ENCODE assay signal across 8 mouse cellular contexts in the genomic region with DNA sequence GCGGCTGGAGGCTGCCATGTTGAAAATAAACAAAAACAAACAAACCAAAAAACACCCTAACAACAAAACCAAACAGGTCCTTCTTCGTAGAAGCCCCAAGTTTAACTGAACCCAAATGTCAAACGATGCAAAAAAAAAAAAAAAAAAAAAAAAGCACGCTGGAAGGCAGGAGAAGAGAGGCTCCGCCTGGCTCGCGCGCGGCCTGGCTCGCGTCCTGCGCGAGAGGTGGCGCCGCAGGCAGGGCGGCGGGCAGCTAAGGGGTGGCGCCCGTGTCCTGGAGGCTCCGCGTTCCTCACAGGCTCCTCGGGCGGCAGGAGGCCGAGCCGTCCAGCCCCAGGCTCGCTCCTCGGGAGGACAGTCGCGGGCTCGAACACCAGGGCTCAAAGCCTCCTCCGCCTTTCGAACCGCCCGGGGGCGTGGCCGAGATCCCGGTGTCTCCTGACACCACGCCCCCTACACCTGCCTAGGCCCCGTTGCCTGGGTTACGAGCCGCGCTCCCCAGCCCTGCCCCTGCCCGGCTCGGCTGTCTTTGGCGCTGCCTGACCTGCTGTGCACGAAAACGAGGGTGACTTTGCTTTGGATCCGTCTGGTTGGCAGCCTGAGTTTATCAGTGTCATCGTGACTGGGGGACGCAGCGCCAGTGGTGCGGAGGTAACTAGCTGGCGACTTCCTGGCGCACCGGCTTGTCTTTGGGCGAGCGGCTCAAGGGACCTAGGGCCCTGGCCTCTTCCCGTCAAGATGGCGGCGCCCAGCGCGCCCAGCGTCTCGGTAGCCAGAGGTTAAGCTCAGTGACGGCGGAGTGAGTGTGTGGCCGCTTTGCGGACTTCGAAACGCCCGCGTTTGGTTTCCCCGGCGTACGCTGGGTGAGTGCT. TPM values are rescaled to one million over a fixed set of nuclear protein-coding genes. Genes with fewer than 3 reads are reported as not detected.
A peak's percentile ranks its signal among the peaks of the same experiment; 100 is the strongest.
DNase-seq lines count a peak whose midpoint lies in the region; ATAC-seq and TF ChIP-seq lines count a peak whose summit lies in the region.

TSS of gene Fars2 (plus strand) at position 270 of the 872 bp plus-strand sequence.
TSS of gene Lyrm4 (minus strand) at position 384 of the 872 bp plus-strand sequence.

- dilution Hi-C loops in CH12.LX (cut with MboI; ENCODE audit: extremely low pct_ligation_motif_present, extremely low pct_unique_long_range_greater_than_20kb, low sequenced_read_pairs) = no loop called here

- peak within 1 kb of the TSS; percentile 98 for H3K27ac ChIP-seq in CH12.LX (ENCODE audit: insufficient read depth, low read depth)
- peak within 1 kb of the TSS; percentile 93 for H3K27ac ChIP-seq in forebrain, embryonic 11.5 days (ENCODE audit: low read depth, low read length)
- peak within 1 kb of the TSS; percentile 99 for H3K27ac ChIP-seq in heart, embryonic 16.5 days (ENCODE audit: low read length)
- peak within 1 kb of the TSS; percentile 96 for H3K27ac ChIP-seq in liver, embryonic 15.5 days (replicated peaks)
- H3K27ac ChIP-seq in neural tube, embryonic 12.5 days = peak within 1 kb of the TSS; percentile 86

- peak within 1 kb of the TSS; percentile 92 for H3K4me2 ChIP-seq in CH12.LX (ENCODE audit: insufficient read depth, low read depth, poor library complexity, severe bottlenecking)
- H3K4me2 ChIP-seq in forebrain, embryonic 11.5 days (ENCODE audit: low read depth, low read length, severe bottlenecking) = peak within 1 kb of the TSS; percentile 81
- H3K4me2 ChIP-seq in heart, embryonic 16.5 days (ENCODE audit: low read depth, low read length) = peak within 1 kb of the TSS; percentile 90
- H3K4me2 ChIP-seq in liver, embryonic 15.5 days = peak within 1 kb of the TSS; percentile 77
- peak within 1 kb of the TSS; percentile 95 for H3K4me2 ChIP-seq in neural tube, embryonic 12.5 days (replicated peaks)

- DNase-seq in CH12.LX (ENCODE audit: extremely low read depth) = peak; percentile 91
- DNase-seq in c-Kit-positive CD71-positive TER-119-negative erythroid progenitor cells, embryonic 14.5 days (ENCODE audit: low read depth) = peak; percentile 93
- peak; percentile 97 for DNase-seq in forebrain, embryonic 11.5 days (ENCODE audit: low spot score)
- peak; percentile 98 to 99 for DNase-seq in kidney, postnatal 36 days
- peak; percentile 91 for DNase-seq in telencephalon, adult 2 months (ENCODE audit: low read depth, low spot score)

- no peaks in the 10 kb centered on the region for H3K9me3 ChIP-seq in CH12.LX (replicated peaks; ENCODE audit: low read length)
- H3K9me3 ChIP-seq in forebrain, embryonic 11.5 days (ENCODE audit: control insufficient read depth, low read length) = no peaks in the 10 kb centered on the region
- H3K9me3 ChIP-seq in heart, embryonic 16.5 days (replicated peaks; ENCODE audit: control insufficient read depth, low read length) = no peaks in the 10 kb centered on the region
- H3K9me3 ChIP-seq in liver, embryonic 15.5 days (replicated peaks) = no peaks in the 10 kb centered on the region
- no peaks in the 10 kb centered on the region for H3K9me3 ChIP-seq in neural tube, embryonic 12.5 days

- peak; percentile 98 for ATAC-seq in forebrain, embryonic 11.5 days (replicated peaks; ENCODE audit: low FRiP score)
- ATAC-seq in heart, embryonic 16.5 days (replicated peaks; ENCODE audit: extremely low read depth, insufficient read depth, low FRiP score) = peak; percentile 99
- ATAC-seq in liver, embryonic 15.5 days (ENCODE audit: insufficient read depth) = peak; percentile 96
- peak; percentile 99 for ATAC-seq in neural tube, embryonic 12.5 days (ENCODE audit: low FRiP score, low read depth)

- peaks cover 19% of the 10 kb centered on the region for H3K79me2 ChIP-seq in CH12.LX (replicated peaks; ENCODE audit: control insufficient read depth, extremely low read depth, insufficient read depth, poor library complexity, severe bottlenecking)

- in situ Hi-C loops in CH12.LX (cut with MboI; ENCODE audit: low pct_ligation_motif_present, low pct_unique_long_range_greater_than_20kb, low sequenced_read_pairs) = loop anchor here (10.0 kb wide), 1 partner anchor 93 kb away; no protein-coding TSS in a partner anchor

- WGBS in forebrain, embryonic 11.5 days = under 1% methylated on average over 75 of the region's 75 CpGs
- WGBS in heart, embryonic 16.5 days = 0% methylated on average over 74 of the region's 75 CpGs
- WGBS in liver, embryonic 15.5 days (ENCODE audit: insufficient replicate concordance) = under 1% methylated on average over 74 of the region's 75 CpGs
- under 1% methylated on average over 74 of the region's 75 CpGs for WGBS in neural tube, embryonic 12.5 days

- peak in 1 of 2 experiments; percentile 26; a peak in 1 of 4 replicates for TF ChIP-seq CTCF in CH12.LX (conservative IDR thresholded peaks at IDR 0.05 in 1 of 2, IDR thresholded peaks at IDR 0.05 in 1 of 2; ENCODE audit: low read depth in 2 of 2, low read length in 2 of 2)

- peak within 1 kb of the TSS; percentile 88 for H3K9ac ChIP-seq in CH12.LX (ENCODE audit: insufficient read depth, low read depth)
- peak within 1 kb of the TSS; percentile 73 for H3K9ac ChIP-seq in forebrain, embryonic 11.5 days (ENCODE audit: low read length)
- peak within 1 kb of the TSS; percentile 84 for H3K9ac ChIP-seq in heart, embryonic 16.5 days (ENCODE audit: low read length)
- H3K9ac ChIP-seq in liver, embryonic 15.5 days = peak within 1 kb of the TSS; percentile 68
- H3K9ac ChIP-seq in neural tube, embryonic 12.5 days = peak within 1 kb of the TSS; percentile 65

- no peak for TF ChIP-seq EP300 in CH12.LX (IDR thresholded peaks at IDR 0.05; ENCODE audit: low read length)

- peaks cover 8 to 56% of the 10 kb centered on the region in 2 experiments; a peak in 3 of 4 replicates for H3K4me1 ChIP-seq in CH12.LX (ENCODE audit: control insufficient read depth in 1 of 2, insufficient read depth in 2 of 2)
- no peaks in the 10 kb centered on the region for H3K4me1 ChIP-seq in forebrain, embryonic 11.5 days (replicated peaks; ENCODE audit: control insufficient read depth, insufficient read depth, low read length)
- H3K4me1 ChIP-seq in heart, embryonic 16.5 days (ENCODE audit: control insufficient read depth, insufficient read depth, low read length) = peaks cover 18% of the 10 kb centered on the region
- H3K4me1 ChIP-seq in liver, embryonic 15.5 days (replicated peaks) = peaks cover 44% of the 10 kb centered on the region
- peaks cover 6% of the 10 kb centered on the region for H3K4me1 ChIP-seq in neural tube, embryonic 12.5 days

- H3K4me3 ChIP-seq in CH12.LX (replicated peaks in 1 of 3; ENCODE audit: low read depth in 2 of 3, low read length in 2 of 3, poor library complexity in 1 of 3) = peak within 1 kb of the TSS; percentile 80 to 91 (median 81)
- peak within 1 kb of the TSS; percentile 66 for H3K4me3 ChIP-seq in forebrain, embryonic 11.5 days (ENCODE audit: low read depth, low read length)
- H3K4me3 ChIP-seq in heart, embryonic 16.5 days (ENCODE audit: low read length) = peak within 1 kb of the TSS; percentile 84
- H3K4me3 ChIP-seq in liver, embryonic 15.5 days (replicated peaks) = peak within 1 kb of the TSS; percentile 76
- H3K4me3 ChIP-seq in neural tube, embryonic 12.5 days = peak within 1 kb of the TSS; percentile 54

- peak; percentile 71 for TF ChIP-seq POLR2A in CH12.LX (IDR thresholded peaks at IDR 0.05; ENCODE audit: low read depth, low read length)

- H3K36me3 ChIP-seq in CH12.LX (replicated peaks in 1 of 2; ENCODE audit: control insufficient read depth in 1 of 2, insufficient read depth in 1 of 2, low read length in 1 of 2) = peaks cover 0 to 6% of the 10 kb centered on the region in 2 experiments
- no peaks in the 10 kb centered on the region for H3K36me3 ChIP-seq in forebrain, embryonic 11.5 days (ENCODE audit: control insufficient read depth, insufficient read depth, low read length)
- no peaks in the 10 kb centered on the region for H3K36me3 ChIP-seq in heart, embryonic 16.5 days (ENCODE audit: control insufficient read depth, insufficient read depth)
- no peaks in the 10 kb centered on the region for H3K36me3 ChIP-seq in liver, embryonic 15.5 days (replicated peaks)
- no peaks in the 10 kb centered on the region for H3K36me3 ChIP-seq in neural tube, embryonic 12.5 days

- TF ChIP-seq RAD21 in CH12.LX (IDR thresholded peaks at IDR 0.05; ENCODE audit: low read depth, low read length) = no peak

- H3K27me3 ChIP-seq in CH12.LX (replicated peaks) = no peaks in the 10 kb centered on the region
- no peaks in the 10 kb centered on the region for H3K27me3 ChIP-seq in forebrain, embryonic 11.5 days (ENCODE audit: control insufficient read depth, insufficient read depth, low read length)
- no peaks in the 10 kb centered on the region for H3K27me3 ChIP-seq in heart, embryonic 16.5 days (ENCODE audit: control insufficient read depth, insufficient read depth, low read length)
- H3K27me3 ChIP-seq in liver, embryonic 15.5 days = no peaks in the 10 kb centered on the region
- no peaks in the 10 kb centered on the region for H3K27me3 ChIP-seq in neural tube, embryonic 12.5 days (replicated peaks)

TF ChIP-seq in CH12.LX, 34 proteins besides CTCF, POLR2A, EP300 and RAD21 (continues in another document):
- no peak for TF ChIP-seq JUN (IDR thresholded peaks at IDR 0.05; ENCODE audit: insufficient read depth, low read depth, low read length)
- TF ChIP-seq UBTF (IDR thresholded peaks at IDR 0.05; ENCODE audit: low read depth, low read length) = peak; percentile 60
- peak; percentile 96 for TF ChIP-seq ZNF384 (IDR thresholded peaks at IDR 0.05; ENCODE audit: low read depth, low read length)
- TF ChIP-seq TBP (conservative IDR thresholded peaks at IDR 0.05; ENCODE audit: low read depth, low read length) = peak; percentile 70; the same call in 1 of the 2 replicates
- TF ChIP-seq RCOR1 (conservative IDR thresholded peaks at IDR 0.05; ENCODE audit: low read depth, low read length) = peak; percentile 71; the same call in 1 of the 2 replicates

RNA-seq across cellular contexts. Expression of gene Fars2, which starts in this region (rescaled TPM):
- total RNA-seq in CH12.LX (2012; rRNA removed) (36.9 and 46.4 TPM in 2 replicates), CH12.LX (2014; rRNA removed) (29.8 and 30.2 TPM in 2 replicates)
- 38.3 and 47.7 TPM in 2 replicates for polyA plus RNA-seq in CH12.LX (2012; ENCODE audit: insufficient read length, low read depth)
- 29.2 and 31.7 TPM in 2 replicates for polyA plus RNA-seq in forebrain, embryonic 11.5 days (2014; fragmentation: Nextera tagmentation; extraction: Ambion mirVana)
- 69.7 and 71.5 TPM in 2 replicates for polyA plus RNA-seq in heart, embryonic 16.5 days (2015; fragmentation: Nextera tagmentation; extraction: Ambion mirVana)
- polyA plus RNA-seq in liver, embryonic 15.5 days (2015; fragmentation: Nextera tagmentation; extraction: Ambion mirVana) = 26.7 and 28.3 TPM in 2 replicates
- polyA plus RNA-seq in neural tube, embryonic 12.5 days (2016; fragmentation: Nextera tagmentation; extraction: Ambion mirVana) = 30.6 and 32.2 TPM in 2 replicates

RNA-seq across cellular contexts. Expression of gene Lyrm4, which starts in this region (rescaled TPM):
- total RNA-seq in CH12.LX (2012; rRNA removed) (10.9 and 12.2 TPM in 2 replicates), CH12.LX (2014; rRNA removed) (27.0 and 28.8 TPM in 2 replicates)
- 24.1 and 26.3 TPM in 2 replicates for polyA plus RNA-seq in CH12.LX (2012; ENCODE audit: insufficient read length, low read depth)
- 23.2 and 25.8 TPM in 2 replicates for polyA plus RNA-seq in forebrain, embryonic 11.5 days (2014; fragmentation: Nextera tagmentation; extraction: Ambion mirVana)
- 26.0 and 26.1 TPM in 2 replicates for polyA plus RNA-seq in heart, embryonic 16.5 days (2015; fragmentation: Nextera tagmentation; extraction: Ambion mirVana)
- polyA plus RNA-seq in liver, embryonic 15.5 days (2015; fragmentation: Nextera tagmentation; extraction: Ambion mirVana) = 18.4 and 19.5 TPM in 2 replicates
- 23.2 and 23.8 TPM in 2 replicates for polyA plus RNA-seq in neural tube, embryonic 12.5 days (2016; fragmentation: Nextera tagmentation; extraction: Ambion mirVana)

Comparison
In these comparisons a context has a peak if more than half of its experiments do, and no peak if none do; other contexts are left out.
1. Peak in every context shown above with its lines: DNase-seq, ATAC-seq, H3K4me3 ChIP-seq and H3K27ac ChIP-seq.